Mouse (Mus musculus): ENCODE measurements around the gene Col4a1.

GRCm38 (mm10) chr8:11255680-11256079 lies 56.9 kb downstream of the Col4a1 start:
- TF ChIP-seq POLR2A (IDR thresholded peaks at IDR 0.05; ENCODE audit: low read depth, low read length) (no peak), CTCF (IDR thresholded peaks at IDR 0.05; ENCODE audit: extremely low read depth, insufficient read depth, insufficient read length, insufficient replicate concordance) (no peak)
